Mouse (Mus musculus): Measurements from ENCODE around the gene Ifi47.

Gene Ifi47

DNA sequence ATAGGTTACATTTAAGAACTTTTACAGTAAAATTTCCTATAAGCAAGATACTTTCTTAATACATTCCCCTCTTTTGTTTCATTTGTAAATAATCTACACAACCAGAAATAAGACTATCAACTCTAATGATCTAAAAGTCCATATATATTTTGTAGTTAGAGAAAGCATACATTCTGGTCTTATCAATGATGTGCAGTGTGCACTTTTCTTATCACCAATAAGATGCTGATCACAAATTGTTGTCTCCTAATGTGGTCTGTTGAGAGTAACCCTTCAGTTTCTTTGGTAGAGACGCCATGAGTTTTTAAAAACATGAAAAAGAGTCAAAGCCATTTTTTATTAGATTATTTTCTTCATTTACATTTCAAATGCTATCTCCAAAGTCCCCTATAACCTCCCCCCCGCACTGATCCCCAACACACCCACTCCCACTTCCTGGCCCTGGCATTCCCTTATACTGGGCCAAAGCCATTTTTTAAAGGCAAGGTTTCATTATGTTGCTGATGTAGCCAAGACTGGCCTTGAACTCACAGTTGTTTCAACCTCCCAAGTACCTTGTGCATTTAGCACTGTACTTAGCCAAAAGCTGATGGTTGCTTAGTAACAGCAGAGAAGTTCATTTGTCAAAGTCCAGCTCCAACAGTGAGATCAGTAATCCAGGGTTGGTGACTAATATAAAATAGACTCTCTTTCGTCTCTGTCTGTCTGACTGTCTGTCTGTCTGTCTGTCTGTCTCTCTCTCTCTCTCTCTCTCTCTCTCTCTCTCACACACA is 13.5 kb downstream of the Ifi47 start:
- no peak for DNase-seq (ENCODE audit: low read depth, low spot score)

DNA sequence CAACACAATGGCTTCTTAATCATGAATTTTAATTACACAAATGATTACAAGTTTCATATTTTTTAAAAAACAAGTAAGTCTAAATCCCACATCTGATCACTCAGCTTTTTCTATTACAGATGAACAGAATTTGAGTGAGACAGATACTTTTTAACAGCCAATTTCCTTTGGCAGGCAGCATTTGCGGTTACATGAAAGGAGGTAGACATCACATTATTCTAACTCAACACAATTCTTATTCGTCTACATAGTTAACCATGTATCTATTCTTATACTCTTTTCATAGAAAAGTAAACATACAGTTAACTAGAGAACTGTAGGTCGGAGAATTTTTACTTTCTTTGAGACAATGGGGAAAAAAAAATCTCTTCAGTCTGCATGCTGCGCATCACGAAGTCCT is 14.2 kb downstream of the Ifi47 start:
- no peak for DNase-seq (ENCODE audit: low read depth, low spot score)

DNA sequence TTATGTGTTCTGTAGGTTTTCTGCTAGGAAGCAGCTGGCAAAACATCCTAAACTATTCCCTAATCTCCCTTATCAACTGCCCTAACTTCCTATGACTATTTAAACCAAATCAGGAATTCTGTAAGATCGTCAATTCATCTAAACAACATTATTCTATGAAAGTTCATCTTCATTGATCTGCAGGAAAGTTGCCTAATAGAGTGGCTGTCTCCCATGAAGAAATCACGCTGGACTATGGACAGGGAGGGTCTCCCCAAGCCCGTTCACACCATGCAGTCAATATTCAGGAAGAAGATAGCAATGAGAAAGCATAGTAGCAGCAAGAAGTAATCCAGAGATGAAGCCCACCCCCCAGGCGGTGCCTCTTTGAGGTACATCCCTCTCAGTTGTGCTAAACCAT is 14.8 kb downstream of the Ifi47 start:
- DNase-seq (ENCODE audit: low read depth, low spot score): no peak

- DNase-seq (ENCODE audit: low read depth, low spot score): no peak
Observed at GRCm38 (mm10) chr11:49092053-49092586, 15.7 kb downstream of the Ifi47 start.

- no peak for DNase-seq (ENCODE audit: low read depth, low spot score)
Observed at GRCm38 (mm10) chr11:49092786-49093185, 16.4 kb downstream of the Ifi47 start.

GRCm38 (mm10) chr11:49093861-49094660 is 17.7 kb downstream of the Ifi47 start:
- no peak for DNase-seq (ENCODE audit: low read depth, low spot score)

DNA sequence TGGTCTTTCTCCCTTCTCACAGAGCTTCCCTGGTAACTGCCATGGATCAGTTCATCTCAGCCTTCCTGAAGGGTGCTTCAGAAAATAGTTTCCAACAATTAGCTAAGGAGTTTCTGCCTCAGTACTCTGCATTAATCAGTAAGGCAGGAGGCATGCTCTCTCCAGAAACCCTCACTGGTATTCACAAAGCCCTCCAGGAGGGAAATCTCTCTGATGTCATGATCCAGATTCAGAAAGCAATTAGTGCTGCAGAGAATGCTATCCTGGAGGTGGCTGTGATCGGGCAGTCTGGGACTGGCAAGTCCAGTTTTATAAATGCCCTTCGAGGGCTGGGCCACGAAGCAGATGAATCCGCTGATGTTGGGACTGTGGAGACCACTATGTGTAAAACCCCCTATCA is 19.0 kb downstream of the Ifi47 start:
- DNase-seq (ENCODE audit: low read depth, low spot score): no peak

- no peak for DNase-seq (ENCODE audit: low read depth, low spot score)
Observed at GRCm38 (mm10) chr11:49100409-49100808, 24.0 kb downstream of the Ifi47 start.

DNA sequence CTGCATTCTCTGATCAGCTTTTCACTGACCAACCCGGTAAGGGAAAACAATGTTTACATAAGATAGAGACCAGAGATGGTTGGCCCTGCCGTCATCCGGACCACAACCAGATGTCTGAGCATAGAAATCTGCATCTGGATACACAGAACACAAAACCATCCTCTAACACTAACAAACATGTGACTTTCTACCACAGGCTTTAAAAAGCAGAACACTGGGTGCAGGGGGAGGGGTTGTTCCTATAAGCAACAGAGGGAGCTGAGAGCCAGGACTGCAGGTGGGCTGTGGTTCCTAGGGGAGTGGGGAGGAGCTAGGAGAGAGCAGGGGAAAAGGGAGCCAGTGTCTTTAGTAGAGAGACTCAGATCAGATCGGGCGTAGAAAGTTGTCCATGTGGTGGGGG is 25.1 kb downstream of the Ifi47 start:
- DNase-seq (ENCODE audit: low read depth, low spot score): no peak

DNA sequence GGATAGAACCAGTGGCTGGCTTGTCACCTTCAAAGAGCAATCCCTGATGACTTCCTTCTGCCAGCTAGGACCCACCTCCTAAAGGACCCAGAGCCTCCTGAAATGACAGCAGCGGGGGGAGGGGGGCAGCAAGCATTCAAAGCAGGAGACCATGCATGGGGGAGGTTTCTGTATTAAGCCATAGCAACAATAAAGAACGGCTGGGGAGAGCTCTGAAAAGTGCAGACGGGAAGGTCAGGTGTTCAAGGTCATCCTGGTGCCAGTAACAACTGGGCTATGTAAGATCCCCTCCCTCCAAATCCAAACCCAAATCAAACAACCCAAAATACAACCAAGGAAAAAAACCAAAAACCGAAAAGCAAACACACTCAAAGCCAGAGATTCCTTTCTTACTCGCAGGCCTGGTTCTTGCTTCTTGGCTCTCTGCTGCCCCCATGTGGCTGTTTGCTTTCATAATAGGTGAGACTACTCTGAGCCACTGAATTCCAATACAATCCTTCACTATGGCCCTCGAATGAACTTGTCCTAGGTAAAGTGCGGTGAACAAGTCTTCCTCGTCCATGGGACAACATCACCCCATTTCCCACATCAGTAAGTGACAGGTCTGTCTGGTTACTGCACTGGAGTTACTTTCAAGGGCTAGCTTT is 26.8 kb downstream of the Ifi47 start:
- peak; percentile 65 for DNase-seq (ENCODE audit: low read depth, low spot score)

DNA sequence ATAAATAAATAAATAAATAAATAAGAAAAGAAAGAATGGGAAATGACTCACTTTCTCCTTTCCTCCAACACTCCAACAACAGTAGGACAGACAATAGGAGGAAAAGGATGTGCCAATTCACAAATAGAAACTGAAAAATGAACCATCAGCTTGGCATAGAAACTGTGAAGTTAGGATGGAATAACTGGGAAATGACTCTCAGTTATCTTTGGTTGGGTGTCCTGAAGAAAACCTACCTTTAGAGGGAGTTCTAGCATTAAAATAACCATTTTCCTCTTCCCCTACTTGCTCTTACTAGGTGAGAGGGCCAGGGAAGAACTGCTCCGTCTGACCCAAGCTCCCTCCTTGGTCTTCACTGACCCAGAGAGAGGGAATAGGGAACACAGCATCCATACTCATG is 29.4 kb downstream of the Ifi47 start:
- no peak for DNase-seq (ENCODE audit: low read depth, low spot score)

DNA sequence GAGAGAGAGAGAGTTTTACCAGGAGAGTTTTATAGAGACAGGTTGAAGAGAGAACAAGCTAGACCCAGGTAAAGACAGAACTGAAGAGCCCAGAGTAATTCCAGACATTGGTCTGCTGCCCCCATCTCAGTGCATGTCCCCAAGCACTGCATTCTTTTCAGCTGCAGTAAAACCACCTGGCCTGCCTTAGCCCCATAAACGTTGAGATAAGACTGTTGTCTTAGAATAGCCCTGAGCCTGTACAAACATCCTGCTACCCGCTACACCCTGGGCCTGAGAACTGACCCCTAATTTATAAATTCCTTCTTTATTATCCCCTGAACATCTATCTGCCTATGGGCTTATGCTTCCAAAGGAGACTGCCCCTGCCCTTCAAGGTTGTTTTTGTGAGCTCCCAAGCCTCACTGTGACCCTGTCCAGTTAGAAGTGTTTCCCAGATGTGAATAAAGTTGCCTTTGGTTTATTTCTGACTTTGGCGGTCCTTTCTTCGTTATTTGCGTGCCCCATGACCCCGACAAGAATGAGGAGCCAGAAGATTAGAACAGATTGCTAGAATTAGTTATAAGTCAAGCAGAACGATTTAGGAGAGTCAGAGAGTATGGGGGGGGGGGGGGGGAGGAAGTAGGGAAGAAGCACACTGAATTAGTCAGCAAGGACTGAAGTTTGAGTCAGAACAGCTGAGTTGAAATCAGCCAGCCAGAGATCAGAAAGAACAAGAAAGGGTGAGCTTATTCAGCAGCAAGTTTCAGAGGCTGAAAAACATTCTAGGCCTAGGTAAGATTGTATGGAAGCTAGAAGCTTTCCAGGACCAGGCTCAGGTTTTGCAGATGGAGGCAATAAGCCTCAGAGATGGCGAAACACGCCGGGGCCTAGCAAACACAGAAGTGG is 31.5 kb downstream of the Ifi47 start:
- DNase-seq (ENCODE audit: low read depth, low spot score): no peak

DNA sequence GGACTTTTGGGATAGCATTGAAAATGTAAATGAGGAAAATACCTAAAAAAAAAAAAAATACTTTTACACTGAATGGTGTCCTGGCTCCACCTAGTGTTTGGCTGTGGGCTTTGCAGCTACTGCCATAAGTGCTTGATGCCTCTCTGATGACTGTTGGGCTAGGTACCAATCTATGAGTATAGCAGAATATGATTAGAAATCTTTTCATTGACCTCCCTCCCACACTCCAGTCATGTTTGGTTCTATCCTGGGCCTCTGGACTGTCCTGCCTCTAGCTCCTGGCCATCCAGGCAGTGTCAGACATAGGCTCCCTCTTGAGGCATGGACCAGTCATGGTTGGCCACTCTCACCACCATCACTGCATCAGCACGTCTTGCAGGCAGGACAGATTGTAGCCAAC is 32.4 kb downstream of the Ifi47 start:
- no peak for DNase-seq (ENCODE audit: low read depth, low spot score)

- no peak for DNase-seq (ENCODE audit: low read depth, low spot score)
Observed at GRCm38 (mm10) chr11:49111000-49111399, 34.6 kb downstream of the Ifi47 start.

- no peak for DNase-seq (ENCODE audit: low read depth, low spot score)
Observed at GRCm38 (mm10) chr11:49112624-49113219, 36.3 kb downstream of the Ifi47 start.

- DNase-seq (ENCODE audit: low read depth, low spot score): no peak
Observed at GRCm38 (mm10) chr11:49114158-49114557, 37.8 kb downstream of the Ifi47 start.

- DNase-seq (ENCODE audit: low read depth, low spot score): no peak
Observed at GRCm38 (mm10) chr11:49114774-49115173, 38.4 kb downstream of the Ifi47 start, which contains the start of gene Olfr1396. Gene Olfr1396 (minus strand): TSS chr11:49114874.

DNA sequence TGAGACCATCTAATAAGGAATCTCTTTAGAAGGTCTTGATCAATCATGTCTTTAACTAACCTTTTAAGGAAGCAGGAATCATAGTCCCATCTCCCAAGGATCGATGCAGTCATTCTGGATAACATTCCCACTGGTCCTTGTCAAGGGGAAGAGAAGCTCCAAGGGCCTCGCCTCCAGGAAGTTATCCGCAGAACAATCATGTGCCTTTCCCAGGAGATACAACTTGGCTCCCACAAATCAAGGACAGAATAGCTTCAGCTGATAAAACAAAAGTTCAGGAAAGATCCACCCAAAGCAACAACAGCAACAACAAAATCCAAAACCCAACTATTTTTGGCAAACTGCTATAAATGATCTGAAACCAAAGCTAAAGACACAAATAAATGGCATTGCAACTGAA is 43.2 kb downstream of the Ifi47 start:
- DNase-seq (ENCODE audit: low read depth, low spot score): no peak

DNA sequence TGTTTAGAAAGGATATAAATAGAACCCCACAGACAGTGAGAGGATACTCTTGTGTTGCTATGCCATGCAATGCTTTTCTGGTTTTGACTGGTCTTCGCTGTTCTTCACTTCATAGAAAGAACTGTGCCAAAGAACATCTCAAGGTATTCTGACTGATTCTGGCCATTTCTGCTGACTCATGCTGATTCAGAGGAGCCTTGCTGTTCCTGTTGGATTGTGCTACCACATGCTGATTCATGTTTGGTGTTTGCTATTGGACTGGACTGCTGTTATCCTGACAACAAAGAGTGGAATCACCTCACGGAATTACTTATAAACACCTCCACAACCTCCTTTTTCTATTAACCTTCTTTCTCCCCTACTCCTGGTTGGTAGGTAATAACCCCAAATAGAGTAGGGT is 47.8 kb downstream of the Ifi47 start:
- no peak for DNase-seq (ENCODE audit: low read depth, low spot score)

DNA sequence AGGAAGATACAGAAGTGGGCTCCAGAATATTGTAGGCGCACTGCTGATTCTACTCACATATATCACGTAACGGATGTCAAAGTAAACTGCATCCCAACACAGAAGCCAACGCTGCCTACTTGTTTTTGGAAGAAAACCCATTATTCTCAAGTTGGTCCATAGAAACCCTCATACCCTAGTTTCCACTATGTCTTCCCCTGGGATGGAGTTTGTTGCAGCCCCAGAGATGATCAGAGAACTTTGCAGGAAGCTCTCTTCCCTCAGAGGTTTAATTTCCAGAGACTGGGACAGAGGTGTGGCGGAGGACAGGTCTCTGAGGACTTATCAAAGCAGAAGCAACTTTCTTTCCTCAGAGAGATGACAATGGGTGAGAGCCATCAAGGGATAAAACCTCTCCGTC is 65.6 kb downstream of the Ifi47 start, which contains the start of gene Olfr1395:
TSS of gene Olfr1395 (plus strand) at position 301 of the 400 bp plus-strand sequence.
- no peak for DNase-seq (ENCODE audit: low read depth, low spot score)

Data from retina, postnatal 7 days (tissue).